Mouse (Mus musculus) left cerebral cortex, postnatal 4 days (tissue): ENCODE measurements around the gene Exoc3l4. TPM values are rescaled to one million over a fixed set of nuclear protein-coding genes. Genes with fewer than 3 reads are reported as not detected.

Experiments used
- DNase-seq: peaks from one replicate; pipeline ENCODE4 v3.0.0-alpha.2; 2022
- intact Hi-C: fragments of 180-260 bp; cut with DNase I; formaldehyde crosslinking; loops from one replicate; pipeline ENCODE4 v1.15.1; 2025
- total RNA-seq, 2 experiments: library from RNA; stranded (reverse); gene quantifications; 2 replicates each; pipeline ENCODE4 v1.2.3; 2021

The Exoc3l4 gene
- total RNA-seq, 2 experiments from 2014 or later = 0.62 to 1.6 TPM

- intact Hi-C loops = no loop called here
- peak; percentile 79 for DNase-seq
These were observed 7.2 kb upstream of the Exoc3l4 start for GRCm38 (mm10) chr12:111409583-111409982.

- intact Hi-C loops = no loop called here
These were observed 5.0 kb upstream of the Exoc3l4 start for GRCm38 (mm10) chr12:111411631-111412355.

GRCm38 (mm10) chr12:111412581-111413284 lies 4.1 kb upstream of the Exoc3l4 start:
- DNase-seq = no peak

More at GRCm38 (mm10) chr12:111411631-111412355, 5.0 kb upstream of the Exoc3l4 start:
- DNase-seq = peak; percentile 76

GRCm38 (mm10) chr12:111413300-111413699 lies 3.5 kb upstream of the Exoc3l4 start:
- peak; percentile 92 for DNase-seq
- intact Hi-C loops = no loop called here

More at GRCm38 (mm10) chr12:111412581-111413284, 4.1 kb upstream of the Exoc3l4 start:
- intact Hi-C loops = no loop called here

- no peak for DNase-seq
- intact Hi-C loops = no loop called here
These were observed 3.1 kb downstream of the Exoc3l4 start for GRCm38 (mm10) chr12:111419918-111420317.

- intact Hi-C loops = no loop called here
- no peak for DNase-seq
These were observed 4.3 kb downstream of the Exoc3l4 start for GRCm38 (mm10) chr12:111420946-111421709.

GRCm38 (mm10) chr12:111422852-111423251 lies 6.0 kb downstream of the Exoc3l4 start:
- no peak for DNase-seq
- intact Hi-C loops = no loop called here

- intact Hi-C loops = no loop called here
- no peak for DNase-seq
These were observed 6.8 kb downstream of the Exoc3l4 start for GRCm38 (mm10) chr12:111423570-111424129.

GRCm38 (mm10) chr12:111424547-111424946 lies 7.7 kb downstream of the Exoc3l4 start:
- intact Hi-C loops = no loop called here
- no peak for DNase-seq

- intact Hi-C loops = no loop called here
- peak; percentile 91 for DNase-seq
These were observed 8.4 kb downstream of the Exoc3l4 start for GRCm38 (mm10) chr12:111425258-111425657.

GRCm38 (mm10) chr12:111425789-111426460 lies 9.1 kb downstream of the Exoc3l4 start:
- intact Hi-C loops = loop anchor here (2.0 kb wide), 1 partner anchor 33 kb away; no protein-coding TSS in a partner anchor
- DNase-seq = peak; percentile 93

GRCm38 (mm10) chr12:111427438-111428113 lies 10.8 kb downstream of the Exoc3l4 start:
- intact Hi-C loops = loop anchor here (2.0 kb wide), 1 partner anchor 31 kb away; no protein-coding TSS in a partner anchor
- peak; percentile 74 for DNase-seq

- intact Hi-C loops = no loop called here
- no peak for DNase-seq
These were observed 11.5 kb downstream of the Exoc3l4 start for GRCm38 (mm10) chr12:111428364-111428763.

- DNase-seq = no peak
- intact Hi-C loops = no loop called here
These were observed 12.4 kb downstream of the Exoc3l4 start for GRCm38 (mm10) chr12:111428961-111429911.

- intact Hi-C loops = no loop called here
- DNase-seq = no peak
These were observed 13.4 kb downstream of the Exoc3l4 start for GRCm38 (mm10) chr12:111430049-111430867.

- intact Hi-C loops = no loop called here
- no peak for DNase-seq
These were observed 14.3 kb downstream of the Exoc3l4 start for GRCm38 (mm10) chr12:111430868-111431817.

- DNase-seq = no peak
- intact Hi-C loops = no loop called here
These were observed 15.3 kb downstream of the Exoc3l4 start for GRCm38 (mm10) chr12:111432097-111432496.
